Mouse (Mus musculus): Measurements from ENCODE around the gene Hectd4. TPM values are rescaled to one million over a fixed set of nuclear protein-coding genes. Genes with fewer than 3 reads are reported as not detected.
"Not testable (repeated sequence)": the region's sequence is repeated elsewhere in the genome, so short reads cannot be mapped to it uniquely, and the experiment has no call there.

Gene Hectd4
- polyA plus RNA-seq, 1 experiment from 2014 or later: 9.7 TPM

DNA sequence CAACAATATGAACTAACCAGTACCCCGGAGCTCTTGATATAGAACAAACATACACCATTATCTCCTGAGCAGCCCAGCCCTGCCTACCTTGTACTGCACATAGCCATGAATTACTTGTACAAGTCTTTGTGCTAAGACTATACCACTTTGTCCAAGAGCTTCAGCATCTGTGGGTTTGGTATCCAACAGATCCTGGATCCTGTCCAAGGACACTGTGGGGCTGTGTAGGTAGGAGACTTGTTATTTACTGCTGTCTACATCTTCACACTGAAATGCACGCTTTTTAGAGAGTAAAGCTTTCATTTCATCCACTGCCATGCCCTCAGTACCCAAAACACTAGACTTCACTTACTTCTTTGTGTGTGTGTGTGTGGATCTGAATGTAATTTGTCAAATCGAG, 4.8 kb downstream of the Hectd4 start:
- Histone ChIP-seq H3K4me1 (ENCODE audit: control insufficient read depth, insufficient read depth, low read length) (peaks cover 9% of the 10 kb centered on the region), H3K27ac (ENCODE audit: low read depth, low read length) (no peak overlapping the region), H3K27me3 (ENCODE audit: control insufficient read depth, insufficient read depth, low read length) (no peaks in the 10 kb centered on the region), H3K4me2 (no peak overlapping the region), H3K4me3 (ENCODE audit: low read depth, low read length) (no peak overlapping the region), H3K36me3 (ENCODE audit: control insufficient read depth, insufficient read depth, low read length) (peaks cover 1% of the 10 kb centered on the region; the same call in 1 of the 2 replicates), H3K9ac (ENCODE audit: low read length) (no peak overlapping the region), H3K9me3 (ENCODE audit: control insufficient read depth, low read length) (no peaks in the 10 kb centered on the region)
- ATAC-seq (ENCODE audit: low FRiP score) (no peak), DNase-seq (ENCODE audit: low spot score, missing footprints) (peak; percentile 53)
- 90% methylated on average over 3 of the region's 3 CpGs for WGBS

DNA sequence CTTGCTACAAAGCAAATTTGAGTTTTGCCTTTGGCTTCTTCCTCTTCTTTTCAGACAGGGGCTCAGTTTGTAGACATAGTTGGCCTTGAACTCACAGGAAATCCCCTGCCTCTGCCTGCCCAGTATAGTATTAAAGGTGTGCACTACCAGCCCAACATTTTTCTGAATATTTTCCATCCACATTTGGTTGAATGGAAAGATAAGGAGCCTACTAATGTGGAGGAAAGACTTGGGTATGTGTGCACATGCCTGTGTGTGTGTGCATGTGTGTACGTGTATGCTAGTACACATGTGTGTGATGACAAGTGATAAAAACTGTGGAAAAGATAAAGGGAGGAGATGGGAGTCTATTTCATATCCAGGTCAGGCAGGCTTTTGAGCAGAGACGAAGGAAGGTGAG, 5.8 kb downstream of the Hectd4 start:
- ATAC-seq (ENCODE audit: low FRiP score) (no peak), DNase-seq (ENCODE audit: low spot score, missing footprints) (no peak)
- Histone ChIP-seq H3K27ac (ENCODE audit: low read depth, low read length) (no peak overlapping the region), H3K36me3 (ENCODE audit: control insufficient read depth, insufficient read depth, low read length) (peaks cover 2% of the 10 kb centered on the region; the same call in 1 of the 2 replicates), H3K9ac (ENCODE audit: low read length) (no peak overlapping the region), H3K4me2 (no peak overlapping the region), H3K4me3 (ENCODE audit: low read depth, low read length) (no peak overlapping the region), H3K9me3 (ENCODE audit: control insufficient read depth, low read length) (no peaks in the 10 kb centered on the region), H3K27me3 (ENCODE audit: control insufficient read depth, insufficient read depth, low read length) (no peaks in the 10 kb centered on the region), H3K4me1 (ENCODE audit: control insufficient read depth, insufficient read depth, low read length) (peaks cover 9% of the 10 kb centered on the region)
- WGBS: 96% methylated on average over 2 of the region's 2 CpGs

DNA sequence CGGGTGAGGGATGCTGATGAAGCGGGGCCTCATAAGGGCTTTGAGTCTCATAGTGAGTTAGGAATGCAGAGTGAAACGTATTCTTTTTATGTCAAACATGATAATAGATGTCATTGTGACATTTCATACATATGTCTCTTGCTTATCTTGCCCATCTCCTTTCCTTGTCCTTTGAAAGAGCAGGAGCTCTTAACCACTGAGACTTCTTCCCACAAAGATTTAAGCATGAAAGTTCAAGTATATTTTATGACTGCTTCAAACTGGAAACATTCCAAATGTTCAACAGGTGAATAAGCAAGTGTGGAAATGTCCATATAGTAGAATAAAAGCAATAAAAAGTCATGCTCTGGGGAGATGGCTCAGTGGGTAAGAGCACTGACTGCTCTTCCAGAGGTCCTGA, 6.4 kb downstream of the Hectd4 start:
- Histone ChIP-seq H3K4me1 (ENCODE audit: control insufficient read depth, insufficient read depth, low read length) (peaks cover 6% of the 10 kb centered on the region), H3K4me2 (no peak overlapping the region), H3K27me3 (ENCODE audit: control insufficient read depth, insufficient read depth, low read length) (no peaks in the 10 kb centered on the region), H3K36me3 (ENCODE audit: control insufficient read depth, insufficient read depth, low read length) (peaks cover 2% of the 10 kb centered on the region; the same call in 1 of the 2 replicates), H3K9ac (ENCODE audit: low read length) (no peak overlapping the region), H3K4me3 (ENCODE audit: low read depth, low read length) (no peak overlapping the region), H3K27ac (ENCODE audit: low read depth, low read length) (no peak overlapping the region), H3K9me3 (ENCODE audit: control insufficient read depth, low read length) (no peaks in the 10 kb centered on the region)
- WGBS: 79% methylated on average over 3 of the region's 3 CpGs
- ATAC-seq (ENCODE audit: low FRiP score): no peak
- peak; percentile 73 for DNase-seq (ENCODE audit: low spot score, missing footprints)

DNA sequence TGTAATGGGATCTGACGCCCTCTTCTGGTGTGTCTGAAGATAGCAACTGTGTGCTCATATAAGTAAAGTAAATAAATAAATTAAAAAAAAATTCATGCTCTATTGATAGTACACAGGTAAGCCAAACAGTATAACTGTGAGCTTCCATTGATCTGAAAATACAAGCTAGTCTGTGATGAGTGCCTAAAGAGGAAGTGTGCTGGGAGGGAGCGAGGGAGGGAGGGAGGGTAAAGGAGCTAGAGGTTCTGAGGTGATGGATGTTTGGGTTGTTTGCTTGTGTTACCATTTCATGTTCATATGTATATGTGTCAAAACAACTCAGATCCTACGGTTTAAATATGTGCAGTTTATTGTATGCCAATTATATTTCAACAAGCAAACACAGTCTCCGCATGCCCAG, 6.8 kb downstream of the Hectd4 start:
- H3K36me3 ChIP-seq (ENCODE audit: control insufficient read depth, insufficient read depth, low read length): peaks cover 2% of the 10 kb centered on the region; the same call in 1 of the 2 replicates
- peaks cover 2% of the 10 kb centered on the region; the same call in 1 of the 2 replicates for H3K4me1 ChIP-seq (ENCODE audit: control insufficient read depth, insufficient read depth, low read length)
- H3K4me3 ChIP-seq (ENCODE audit: low read depth, low read length): no peak overlapping the region
- H3K4me2 ChIP-seq: no peak overlapping the region
- H3K27me3 ChIP-seq (ENCODE audit: control insufficient read depth, insufficient read depth, low read length): no peaks in the 10 kb centered on the region
- DNase-seq (ENCODE audit: low spot score, missing footprints) (no peak), ATAC-seq (ENCODE audit: low FRiP score) (no peak)
- no peaks in the 10 kb centered on the region for H3K9me3 ChIP-seq (ENCODE audit: control insufficient read depth, low read length)
- no peak overlapping the region for H3K9ac ChIP-seq (ENCODE audit: low read length)
- WGBS: 89% methylated on average over 4 of the region's 4 CpGs
- H3K27ac ChIP-seq (ENCODE audit: low read depth, low read length): no peak overlapping the region

DNA sequence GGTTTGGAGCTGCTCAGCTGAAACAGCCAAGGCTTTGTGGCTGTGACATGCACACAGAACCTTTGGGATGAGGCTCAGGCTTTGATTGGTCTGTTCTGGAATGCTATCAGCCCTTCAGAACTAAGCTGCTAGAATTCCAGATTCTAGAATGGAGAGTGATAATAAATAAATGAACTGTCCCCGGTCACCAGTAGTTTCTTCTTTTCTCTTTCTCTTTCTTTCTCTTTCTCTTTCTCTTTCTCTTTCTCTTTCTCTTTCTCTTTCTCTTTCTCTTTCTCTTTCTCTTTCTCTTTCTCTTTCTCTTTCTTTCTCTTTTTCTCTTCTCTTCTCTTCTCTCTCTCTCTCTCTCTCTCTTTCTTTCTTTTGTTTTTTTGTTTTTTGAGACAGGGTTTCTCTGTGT, 7.3 kb downstream of the Hectd4 start:
- DNase-seq (ENCODE audit: low spot score, missing footprints); ATAC-seq (ENCODE audit: low FRiP score); H3K9me3 ChIP-seq (ENCODE audit: control insufficient read depth, low read length); H3K9ac ChIP-seq (ENCODE audit: low read length); H3K27me3 ChIP-seq (ENCODE audit: control insufficient read depth, insufficient read depth, low read length); H3K4me3 ChIP-seq (ENCODE audit: low read depth, low read length); H3K36me3 ChIP-seq (ENCODE audit: control insufficient read depth, insufficient read depth, low read length); H3K4me2 ChIP-seq; H3K4me1 ChIP-seq (ENCODE audit: control insufficient read depth, insufficient read depth, low read length); H3K27ac ChIP-seq (ENCODE audit: low read depth, low read length): not testable (repeated sequence)
- WGBS: 92% methylated on average over 1 of the region's 1 CpGs

DNA sequence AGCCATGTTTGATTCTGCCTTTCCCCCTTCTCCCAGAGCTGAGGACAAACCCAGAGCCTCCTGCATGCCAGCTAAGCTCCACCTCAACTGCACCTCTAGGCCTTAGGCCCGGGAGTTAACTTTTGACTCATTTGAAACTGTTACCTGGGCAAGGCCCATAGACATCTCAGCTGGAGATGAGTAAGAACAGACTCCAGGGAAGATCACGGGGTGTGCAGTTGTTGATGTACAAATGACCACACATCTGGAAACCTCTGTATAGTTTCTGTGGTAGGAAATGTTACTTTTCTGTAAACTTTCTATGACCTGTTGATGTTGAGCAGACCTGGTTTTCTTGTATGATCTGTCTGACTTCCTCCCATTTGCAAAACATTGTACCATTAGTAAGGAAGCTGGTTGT, 9.2 kb downstream of the Hectd4 start:
- no peaks in the 10 kb centered on the region for H3K9me3 ChIP-seq (ENCODE audit: control insufficient read depth, low read length)
- H3K4me3 ChIP-seq (ENCODE audit: low read depth, low read length): no peak overlapping the region
- H3K4me2 ChIP-seq: no peak overlapping the region
- no peaks in the 10 kb centered on the region for H3K4me1 ChIP-seq (ENCODE audit: control insufficient read depth, insufficient read depth, low read length)
- no peak overlapping the region for H3K9ac ChIP-seq (ENCODE audit: low read length)
- DNase-seq (ENCODE audit: low spot score, missing footprints) (no peak), ATAC-seq (ENCODE audit: low FRiP score) (no peak)
- no peak overlapping the region for H3K27ac ChIP-seq (ENCODE audit: low read depth, low read length)
- no peaks in the 10 kb centered on the region for H3K27me3 ChIP-seq (ENCODE audit: control insufficient read depth, insufficient read depth, low read length)
- peaks cover 2% of the 10 kb centered on the region; the same call in 1 of the 2 replicates for H3K36me3 ChIP-seq (ENCODE audit: control insufficient read depth, insufficient read depth, low read length)
- WGBS: 90% methylated on average over 2 of the region's 2 CpGs

DNA sequence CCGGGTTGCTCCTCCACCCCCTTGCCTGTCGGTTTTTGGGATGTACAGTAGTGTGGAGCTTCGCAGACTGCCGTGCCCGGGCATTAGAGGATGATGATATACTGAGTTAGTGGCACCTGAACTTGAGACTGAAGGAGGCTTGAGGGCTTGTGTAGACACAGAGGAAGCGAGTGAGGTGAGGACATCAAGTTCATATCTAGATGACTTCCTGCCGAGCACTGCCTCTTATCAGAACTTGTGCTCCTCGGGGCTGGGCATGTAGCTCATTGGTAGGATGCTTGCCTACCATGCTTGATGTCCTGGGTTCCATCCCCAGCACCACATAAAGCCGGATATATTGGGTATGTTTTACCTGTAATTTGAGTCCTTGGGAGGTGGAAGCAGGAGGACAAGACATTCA, 10.8 kb downstream of the Hectd4 start:
- ATAC-seq (ENCODE audit: low FRiP score): no peak
- H3K4me1 ChIP-seq (ENCODE audit: control insufficient read depth, insufficient read depth, low read length): no peaks in the 10 kb centered on the region
- no peaks in the 10 kb centered on the region for H3K9me3 ChIP-seq (ENCODE audit: control insufficient read depth, low read length)
- no peak overlapping the region for H3K9ac ChIP-seq (ENCODE audit: low read length)
- H3K36me3 ChIP-seq (ENCODE audit: control insufficient read depth, insufficient read depth, low read length): peaks cover 2% of the 10 kb centered on the region; the same call in 1 of the 2 replicates
- H3K27me3 ChIP-seq (ENCODE audit: control insufficient read depth, insufficient read depth, low read length): no peaks in the 10 kb centered on the region
- DNase-seq (ENCODE audit: low spot score, missing footprints): no peak
- H3K27ac ChIP-seq (ENCODE audit: low read depth, low read length): no peak overlapping the region
- H3K4me3 ChIP-seq (ENCODE audit: low read depth, low read length): no peak overlapping the region
- no peak overlapping the region for H3K4me2 ChIP-seq
- 96% methylated on average over 9 of the region's 9 CpGs for WGBS

DNA sequence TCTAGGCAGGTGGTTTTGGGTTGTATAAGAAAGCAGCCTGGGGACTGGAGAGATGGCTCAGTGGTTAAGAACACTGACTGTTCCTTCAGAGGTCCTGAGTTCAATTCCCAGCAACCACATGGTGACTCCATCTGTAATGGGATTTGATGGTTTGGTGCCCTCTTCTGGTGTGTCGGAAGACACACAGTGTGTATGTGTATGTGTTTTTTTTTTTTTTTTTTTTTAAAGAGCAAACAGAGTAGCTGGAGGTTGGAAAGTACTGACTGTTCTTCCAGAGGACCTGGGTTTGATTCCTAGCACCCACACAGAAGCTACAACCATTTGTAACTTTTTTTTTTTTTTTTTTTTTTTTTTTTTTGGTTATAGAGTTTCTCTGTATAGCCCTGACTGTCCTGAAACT, 12.8 kb downstream of the Hectd4 start:
- Histone ChIP-seq H3K4me2 (no peak overlapping the region), H3K9ac (ENCODE audit: low read length) (no peak overlapping the region), H3K36me3 (ENCODE audit: control insufficient read depth, insufficient read depth, low read length) (peaks cover 2% of the 10 kb centered on the region; the same call in 1 of the 2 replicates), H3K9me3 (ENCODE audit: control insufficient read depth, low read length) (no peaks in the 10 kb centered on the region), H3K4me3 (ENCODE audit: low read depth, low read length) (no peak overlapping the region), H3K27me3 (ENCODE audit: control insufficient read depth, insufficient read depth, low read length) (no peaks in the 10 kb centered on the region), H3K4me1 (ENCODE audit: control insufficient read depth, insufficient read depth, low read length) (no peaks in the 10 kb centered on the region), H3K27ac (ENCODE audit: low read depth, low read length) (no peak overlapping the region)
- ATAC-seq (ENCODE audit: low FRiP score) (no peak), DNase-seq (ENCODE audit: low spot score, missing footprints) (no peak)
- 100% methylated on average over 1 of the region's 1 CpGs for WGBS

DNA sequence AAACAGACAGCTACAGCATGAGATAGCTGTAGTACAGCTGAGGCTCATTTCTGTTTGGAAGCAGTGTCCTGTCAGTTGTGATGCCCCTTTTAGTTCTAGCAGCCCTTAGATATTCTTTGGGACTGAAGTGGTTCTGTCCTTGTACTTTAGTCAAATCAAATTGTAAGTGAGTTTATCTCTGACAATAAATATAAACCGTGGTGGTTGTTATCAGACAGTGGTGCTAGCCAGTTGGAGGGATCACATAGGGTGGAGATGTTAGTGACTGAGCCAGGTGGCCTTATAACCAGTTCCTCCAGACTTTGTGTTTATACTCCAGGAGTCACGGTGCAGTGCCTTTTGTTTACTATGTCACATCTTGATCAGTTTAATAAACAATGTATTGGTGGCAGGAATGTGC, 13.7 kb downstream of the Hectd4 start:
- 86% methylated on average over 2 of the region's 2 CpGs for WGBS
- Histone ChIP-seq H3K9ac (ENCODE audit: low read length) (no peak overlapping the region), H3K4me1 (ENCODE audit: control insufficient read depth, insufficient read depth, low read length) (no peaks in the 10 kb centered on the region), H3K4me2 (no peak overlapping the region), H3K27me3 (ENCODE audit: control insufficient read depth, insufficient read depth, low read length) (no peaks in the 10 kb centered on the region), H3K36me3 (ENCODE audit: control insufficient read depth, insufficient read depth, low read length) (peaks cover 2% of the 10 kb centered on the region; the same call in 1 of the 2 replicates), H3K4me3 (ENCODE audit: low read depth, low read length) (no peak overlapping the region), H3K27ac (ENCODE audit: low read depth, low read length) (no peak overlapping the region), H3K9me3 (ENCODE audit: control insufficient read depth, low read length) (no peaks in the 10 kb centered on the region)
- DNase-seq (ENCODE audit: low spot score, missing footprints) (no peak), ATAC-seq (ENCODE audit: low FRiP score) (no peak)
